10 mouse cellular contexts compared by ENCODE assay signal in genomic region chr19:46374477-46375088, GRCm38 (mm10). TPM values are rescaled to one million over a fixed set of nuclear protein-coding genes. Genes with fewer than 3 reads are reported as not detected.
DNase-seq lines count a peak whose midpoint lies in the region; ATAC-seq and TF ChIP-seq lines count a peak whose summit lies in the region.
"Had no signal": no experiment of that assay in that cellular context is flagged by ENCODE, and none has a peak within 500 bp of the region (broad histone marks: within the 10 kb centered on the region; RNA-seq: fewer than 3 reads in every experiment).

No protein-coding gene starts in this region.

- intact Hi-C loops in heart, postnatal 14 days (cut with DNase I), result no loop called here

- no peaks in the 10 kb centered on the region for H3K9me3 ChIP-seq in heart, embryonic 16.5 days (replicated peaks; ENCODE audit: control insufficient read depth, low read length)
- H3K9me3 ChIP-seq in E14TG2a.4 (ENCODE audit: low read length), result no peaks in the 10 kb centered on the region
- no peaks in the 10 kb centered on the region for H3K9me3 ChIP-seq in liver, embryonic 13.5 days (replicated peaks)
- H3K9me3 ChIP-seq: midbrain, embryonic 12.5 days had no signal

- peak; percentile 16; the same call in 1 of the 2 replicates for ATAC-seq in heart, embryonic 16.5 days (replicated peaks; ENCODE audit: extremely low read depth, insufficient read depth, low FRiP score)
- 0 out of 2 replicates have a peak, but pooled peaks have one; percentile 15 for ATAC-seq in erythroblast, adult 5-6 weeks (replicated peaks; ENCODE audit: low FRiP score, poor library complexity, severe bottlenecking)
- ATAC-seq in liver, embryonic 13.5 days (ENCODE audit: low read depth), result peak; percentile 49

- TF ChIP-seq CTCF in E14TG2a.4 (conservative IDR thresholded peaks at IDR 0.05; ENCODE audit: low read length), result no peak

- H3K4me2 ChIP-seq in heart, embryonic 16.5 days (ENCODE audit: low read depth, low read length), result no peak overlapping the region
- no peak overlapping the region for H3K4me2 ChIP-seq in liver, embryonic 13.5 days
- H3K4me2 ChIP-seq: midbrain, embryonic 12.5 days had no signal

- no peaks in the 10 kb centered on the region for H3K27me3 ChIP-seq in heart, embryonic 16.5 days (ENCODE audit: control insufficient read depth, insufficient read depth, low read length)
- no peaks in the 10 kb centered on the region for H3K27me3 ChIP-seq in E14TG2a.4 (ENCODE audit: insufficient read depth, low read length)
- H3K27me3 ChIP-seq in liver, embryonic 13.5 days, result no peaks in the 10 kb centered on the region
- H3K27me3 ChIP-seq: midbrain, embryonic 12.5 days had no signal

- H3K36me3 ChIP-seq in heart, embryonic 16.5 days (ENCODE audit: control insufficient read depth, insufficient read depth), result peaks cover 20% of the 10 kb centered on the region
- H3K36me3 ChIP-seq in E14TG2a.4 (ENCODE audit: insufficient read depth, low read length), result peaks cover 63% of the 10 kb centered on the region
- peaks cover 48% of the 10 kb centered on the region for H3K36me3 ChIP-seq in liver, embryonic 13.5 days

- no peak for DNase-seq in heart, postnatal 14 days
- DNase-seq in liver, embryonic 13.5 days, result no peak
- DNase-seq in layer of hippocampus, adult 11-12 months (ENCODE audit: low spot score), result no peak
- no peak for DNase-seq in kidney, postnatal 14 days
- no peak for DNase-seq in heart, adult 9 months (ENCODE audit: low spot score in 2 of 2)
- DNase-seq: kidney, postnatal 25 days had no signal

- 58% methylated on average over 21 of the region's 21 CpGs for WGBS in heart, embryonic 16.5 days
- WGBS in liver, embryonic 13.5 days (ENCODE audit: insufficient replicate concordance), result 80% methylated on average over 21 of the region's 21 CpGs

- H3K4me3 ChIP-seq in heart, embryonic 16.5 days (ENCODE audit: low read length), result no peak overlapping the region
- H3K4me3 ChIP-seq in E14TG2a.4 (replicated peaks; ENCODE audit: low read length), result peak overlapping the region; percentile 68
- H3K4me3 ChIP-seq in liver, embryonic 13.5 days (replicated peaks), result no peak overlapping the region
- H3K4me3 ChIP-seq: midbrain, embryonic 12.5 days had no signal

- no peak overlapping the region for H3K9ac ChIP-seq in heart, embryonic 16.5 days (ENCODE audit: low read length)
- H3K9ac ChIP-seq in liver, embryonic 13.5 days, result no peak overlapping the region
- H3K9ac ChIP-seq: midbrain, embryonic 12.5 days had no signal

- H3K27ac ChIP-seq in heart, embryonic 16.5 days (ENCODE audit: low read length), result no peak overlapping the region
- no peak overlapping the region for H3K27ac ChIP-seq in liver, embryonic 13.5 days
- H3K27ac ChIP-seq: midbrain, embryonic 12.5 days had no signal

- peaks cover 2% of the 10 kb centered on the region; the same call in 1 of the 2 replicates for H3K4me1 ChIP-seq in heart, embryonic 16.5 days (ENCODE audit: control insufficient read depth, insufficient read depth, low read length)
- H3K4me1 ChIP-seq in E14TG2a.4 (replicated peaks; ENCODE audit: low read depth, low read length), result peaks cover 23% of the 10 kb centered on the region
- peaks cover 14% of the 10 kb centered on the region for H3K4me1 ChIP-seq in liver, embryonic 13.5 days (replicated peaks)
- H3K4me1 ChIP-seq: midbrain, embryonic 12.5 days had no signal

RNA-seq across cellular contexts. Expression of gene Actr1a, which starts 21.0 kb away (rescaled TPM):
- polyA plus RNA-seq in heart, embryonic 16.5 days (2015; fragmentation: Nextera tagmentation; extraction: Ambion mirVana), result 126 and 130 TPM in 2 replicates
- 100 to 1,000 TPM; 104 to 108 TPM for total RNA-seq in heart, postnatal 14 days (2021)
- 16.5 and 21.5 TPM in 2 replicates for total RNA-seq in erythroblast, adult 5-6 weeks (2015; ENCODE audit: low replicate concordance)
- 38.2 and 39.2 TPM in 2 replicates for total RNA-seq in erythroblast, adult 5-6 weeks (2017; ENCODE audit: low replicate concordance)
- polyA plus RNA-seq in liver, embryonic 13.5 days (2015; fragmentation: Nextera tagmentation; extraction: Ambion mirVana), result 56.1 and 61.2 TPM in 2 replicates

RNA-seq across cellular contexts. Expression of gene Sufu, which starts 22.1 kb away (rescaled TPM):
- 17.6 and 18.8 TPM in 2 replicates for polyA plus RNA-seq in heart, embryonic 16.5 days (2015; fragmentation: Nextera tagmentation; extraction: Ambion mirVana)
- total RNA-seq in heart, postnatal 14 days (2021), result 10 to 100 TPM; 15.1 to 15.3 TPM
- total RNA-seq in erythroblast, adult 5-6 weeks (2015; ENCODE audit: low replicate concordance), result 3.8 and 10.8 TPM in 2 replicates
- total RNA-seq in erythroblast, adult 5-6 weeks (2017; ENCODE audit: low replicate concordance), result 1.1 and 1.2 TPM in 2 replicates
- polyA plus RNA-seq in liver, embryonic 13.5 days (2015; fragmentation: Nextera tagmentation; extraction: Ambion mirVana), result 6.3 and 8.2 TPM in 2 replicates

RNA-seq across cellular contexts. Expression of gene 2310034G01Rik, which starts 24.5 kb away (rescaled TPM):
- polyA plus RNA-seq in heart, embryonic 16.5 days (2015; fragmentation: Nextera tagmentation; extraction: Ambion mirVana), result 1.1 and 1.2 TPM in 2 replicates
- total RNA-seq in heart, postnatal 14 days (2021), result under 1 TPM; 0.22 to 0.48 TPM
- total RNA-seq in erythroblast, adult 5-6 weeks (2015; ENCODE audit: low replicate concordance), result not detected in 2 replicates
- total RNA-seq in erythroblast, adult 5-6 weeks (2017; ENCODE audit: low replicate concordance), result not detected in 2 replicates
- polyA plus RNA-seq in liver, embryonic 13.5 days (2015; fragmentation: Nextera tagmentation; extraction: Ambion mirVana), result 0.44 and 0.59 TPM in 2 replicates

RNA-seq across cellular contexts. Expression of gene Mfsd13a, which starts 33.7 kb away (rescaled TPM):
- 6.0 TPM in 2 replicates for polyA plus RNA-seq in heart, embryonic 16.5 days (2015; fragmentation: Nextera tagmentation; extraction: Ambion mirVana)
- total RNA-seq in heart, postnatal 14 days (2021), result 1 to 10 TPM; 2.9 to 3.6 TPM
- 5.4 and 9.6 TPM in 2 replicates for total RNA-seq in erythroblast, adult 5-6 weeks (2015; ENCODE audit: low replicate concordance)
- total RNA-seq in erythroblast, adult 5-6 weeks (2017; ENCODE audit: low replicate concordance), result 1.4 and 1.8 TPM in 2 replicates
- polyA plus RNA-seq in liver, embryonic 13.5 days (2015; fragmentation: Nextera tagmentation; extraction: Ambion mirVana), result 10.6 and 12.3 TPM in 2 replicates

RNA-seq across cellular contexts. Expression of gene Cuedc2, which starts 36.1 kb away (rescaled TPM):
- polyA plus RNA-seq in heart, embryonic 16.5 days (2015; fragmentation: Nextera tagmentation; extraction: Ambion mirVana), result 142 and 150 TPM in 2 replicates
- total RNA-seq in heart, postnatal 14 days (2021), result 10 to 100 TPM; 88.0 to 89.6 TPM
- 8.1 and 8.4 TPM in 2 replicates for total RNA-seq in erythroblast, adult 5-6 weeks (2015; ENCODE audit: low replicate concordance)
- 23.6 and 39.4 TPM in 2 replicates for total RNA-seq in erythroblast, adult 5-6 weeks (2017; ENCODE audit: low replicate concordance)
- polyA plus RNA-seq in liver, embryonic 13.5 days (2015; fragmentation: Nextera tagmentation; extraction: Ambion mirVana), result 85.6 and 86.7 TPM in 2 replicates
